Mouse (Mus musculus): ENCODE results near the gene Prkce. TPM values are rescaled to one million over a fixed set of nuclear protein-coding genes. Genes with fewer than 3 reads are reported as not detected.

The Prkce gene
- total and polyA plus RNA-seq, 3 experiments: 2.0 to 6.1 (median 2.7) TPM

- TF ChIP-seq GATA2 (IDR thresholded peaks at IDR 0.05; ENCODE audit: borderline replicate concordance, low read depth, low read length) (no peak), POLR2AphosphoS5 (IDR thresholded peaks at IDR 0.05; ENCODE audit: insufficient replicate concordance, low read depth, low read length) (no peak), GATA1 (IDR thresholded peaks at IDR 0.05; ENCODE audit: borderline replicate concordance, low read length) (no peak), TAL1 (conservative IDR thresholded peaks at IDR 0.05; ENCODE audit: low read depth, low read length) (no peak), CTCF (IDR thresholded peaks at IDR 0.05; ENCODE audit: low read depth, low read length) (no peak)
- no peaks in the 10 kb centered on the region for H3K36me3 ChIP-seq (replicated peaks)
- H3K27me3 ChIP-seq (ENCODE audit: insufficient read depth, low read length): no peaks in the 10 kb centered on the region
- no peak for DNase-seq (ENCODE audit: low spot score)
- peaks cover 17% of the 10 kb centered on the region for H3K9me3 ChIP-seq (replicated peaks)
- H3K4me1 ChIP-seq (ENCODE audit: insufficient read depth, low read depth, low read length): no peaks in the 10 kb centered on the region
- ATAC-seq (ENCODE audit: extremely low read depth, insufficient number of reproducible peaks, low FRiP score, poor library complexity, severe bottlenecking): no peak
- H3K4me3 ChIP-seq (ENCODE audit: low read depth, low read length): no peak overlapping the region
Measured at GRCm38 (mm10) chr17:86595526-86595925, 427.9 kb downstream of the Prkce start.

DNA sequence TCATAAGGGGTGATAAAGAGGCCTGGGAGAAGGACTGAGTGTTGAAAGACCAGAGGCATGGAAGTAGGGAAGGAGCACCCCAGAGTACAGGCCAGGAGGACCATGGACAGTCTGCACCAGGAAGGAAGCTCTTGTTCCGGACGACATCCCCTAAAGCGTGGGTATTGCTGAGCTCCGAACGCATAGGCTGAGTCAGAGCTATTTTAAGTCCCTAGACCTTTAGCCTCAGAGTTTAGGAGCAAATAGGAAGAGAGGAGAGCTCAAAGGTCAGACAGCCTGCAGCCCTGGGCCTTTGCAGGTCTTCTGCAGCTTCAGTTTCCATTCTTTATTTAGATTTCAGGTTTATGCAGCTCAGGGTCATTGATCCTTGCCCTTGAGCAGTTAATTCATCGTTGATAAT lies 433.5 kb downstream of the Prkce start:
- no peak for TF ChIP-seq GATA1 (IDR thresholded peaks at IDR 0.05; ENCODE audit: borderline replicate concordance, low read length)
- no peak for TF ChIP-seq TAL1 (conservative IDR thresholded peaks at IDR 0.05; ENCODE audit: low read depth, low read length)
- TF ChIP-seq GATA2 (IDR thresholded peaks at IDR 0.05; ENCODE audit: borderline replicate concordance, low read depth, low read length): no peak
- TF ChIP-seq POLR2AphosphoS5 (IDR thresholded peaks at IDR 0.05; ENCODE audit: insufficient replicate concordance, low read depth, low read length): no peak
- TF ChIP-seq CTCF (IDR thresholded peaks at IDR 0.05; ENCODE audit: low read depth, low read length): no peak
- no peaks in the 10 kb centered on the region for H3K4me1 ChIP-seq (ENCODE audit: insufficient read depth, low read depth, low read length)
- H3K4me3 ChIP-seq (ENCODE audit: low read depth, low read length): no peak overlapping the region
- ATAC-seq (ENCODE audit: extremely low read depth, insufficient number of reproducible peaks, low FRiP score, poor library complexity, severe bottlenecking) (no peak), DNase-seq (ENCODE audit: low spot score) (no peak)
- H3K9me3 ChIP-seq (replicated peaks): peaks cover 24% of the 10 kb centered on the region
- H3K36me3 ChIP-seq (replicated peaks): no peaks in the 10 kb centered on the region
- H3K27me3 ChIP-seq (ENCODE audit: insufficient read depth, low read length): no peaks in the 10 kb centered on the region

DNA sequence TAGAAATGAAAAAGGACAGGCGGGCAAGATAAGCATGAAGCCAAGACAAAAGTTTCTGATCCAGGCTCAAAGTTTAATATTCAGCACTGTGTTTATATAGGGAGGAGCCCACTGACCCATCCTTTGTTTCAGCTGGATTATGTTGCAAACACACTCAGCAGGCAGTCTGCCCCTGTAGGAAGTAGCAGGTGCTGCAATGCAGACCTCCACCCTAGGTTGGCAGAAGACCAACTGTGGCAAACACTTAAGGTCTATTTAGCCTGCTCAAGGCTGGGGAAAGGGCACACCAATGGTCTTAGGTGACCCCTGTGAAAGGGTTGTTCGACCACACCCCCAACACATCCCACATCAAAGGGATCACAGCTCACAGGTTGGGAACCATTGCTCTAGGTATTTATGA lies 434.3 kb downstream of the Prkce start:
- TF ChIP-seq POLR2AphosphoS5 (IDR thresholded peaks at IDR 0.05; ENCODE audit: insufficient replicate concordance, low read depth, low read length) (no peak), CTCF (IDR thresholded peaks at IDR 0.05; ENCODE audit: low read depth, low read length) (no peak), GATA1 (IDR thresholded peaks at IDR 0.05; ENCODE audit: borderline replicate concordance, low read length) (no peak), GATA2 (IDR thresholded peaks at IDR 0.05; ENCODE audit: borderline replicate concordance, low read depth, low read length) (no peak), TAL1 (conservative IDR thresholded peaks at IDR 0.05; ENCODE audit: low read depth, low read length) (no peak)
- no peaks in the 10 kb centered on the region for H3K36me3 ChIP-seq (replicated peaks)
- H3K4me3 ChIP-seq (ENCODE audit: low read depth, low read length): no peak overlapping the region
- no peaks in the 10 kb centered on the region for H3K4me1 ChIP-seq (ENCODE audit: insufficient read depth, low read depth, low read length)
- no peaks in the 10 kb centered on the region for H3K27me3 ChIP-seq (ENCODE audit: insufficient read depth, low read length)
- no peak for ATAC-seq (ENCODE audit: extremely low read depth, insufficient number of reproducible peaks, low FRiP score, poor library complexity, severe bottlenecking)
- peaks cover 26% of the 10 kb centered on the region for H3K9me3 ChIP-seq (replicated peaks)
- DNase-seq (ENCODE audit: low spot score): no peak

- Histone ChIP-seq H3K4me3 (ENCODE audit: low read depth, low read length) (no peak overlapping the region), H3K4me1 (ENCODE audit: insufficient read depth, low read depth, low read length) (no peaks in the 10 kb centered on the region), H3K36me3 (replicated peaks) (no peaks in the 10 kb centered on the region), H3K27me3 (ENCODE audit: insufficient read depth, low read length) (no peaks in the 10 kb centered on the region), H3K9me3 (replicated peaks) (peaks cover 30% of the 10 kb centered on the region)
- ATAC-seq (ENCODE audit: extremely low read depth, insufficient number of reproducible peaks, low FRiP score, poor library complexity, severe bottlenecking): no peak
- DNase-seq (ENCODE audit: low spot score): no peak
- TF ChIP-seq POLR2AphosphoS5 (IDR thresholded peaks at IDR 0.05; ENCODE audit: insufficient replicate concordance, low read depth, low read length) (no peak), CTCF (IDR thresholded peaks at IDR 0.05; ENCODE audit: low read depth, low read length) (no peak), GATA1 (IDR thresholded peaks at IDR 0.05; ENCODE audit: borderline replicate concordance, low read length) (no peak), GATA2 (IDR thresholded peaks at IDR 0.05; ENCODE audit: borderline replicate concordance, low read depth, low read length) (no peak), TAL1 (conservative IDR thresholded peaks at IDR 0.05; ENCODE audit: low read depth, low read length) (no peak)
Measured at GRCm38 (mm10) chr17:86603848-86604444, 436.4 kb downstream of the Prkce start.

DNA sequence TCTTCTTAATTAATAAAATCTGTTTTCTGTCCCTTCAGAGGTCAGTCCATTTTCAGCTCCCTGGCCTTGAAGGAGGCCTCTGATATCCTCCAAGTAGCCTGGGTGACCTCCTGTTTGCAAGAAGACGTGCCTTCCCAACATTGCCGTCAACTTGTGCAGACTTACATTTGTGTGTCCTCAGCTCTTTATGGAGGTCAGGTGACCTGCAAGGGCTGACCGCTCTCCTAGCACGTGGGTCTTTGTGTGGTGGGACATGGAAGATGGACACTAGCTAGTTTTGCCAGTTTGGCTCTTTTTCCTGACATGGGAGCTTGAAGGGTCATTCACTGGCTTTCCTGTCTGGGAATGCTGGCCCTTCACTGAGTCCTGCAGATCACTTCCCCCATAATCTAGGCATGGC lies 440.4 kb downstream of the Prkce start:
- ATAC-seq (ENCODE audit: extremely low read depth, insufficient number of reproducible peaks, low FRiP score, poor library complexity, severe bottlenecking): no peak
- TF ChIP-seq POLR2AphosphoS5 (IDR thresholded peaks at IDR 0.05; ENCODE audit: insufficient replicate concordance, low read depth, low read length) (no peak), GATA2 (IDR thresholded peaks at IDR 0.05; ENCODE audit: borderline replicate concordance, low read depth, low read length) (no peak), CTCF (IDR thresholded peaks at IDR 0.05; ENCODE audit: low read depth, low read length) (no peak), GATA1 (IDR thresholded peaks at IDR 0.05; ENCODE audit: borderline replicate concordance, low read length) (no peak), TAL1 (conservative IDR thresholded peaks at IDR 0.05; ENCODE audit: low read depth, low read length) (no peak)

GRCm38 (mm10) chr17:86610271-86610969 lies 442.8 kb downstream of the Prkce start:
- no peak for DNase-seq (ENCODE audit: low spot score)
- TF ChIP-seq GATA1 (IDR thresholded peaks at IDR 0.05; ENCODE audit: borderline replicate concordance, low read length): no peak
- Histone ChIP-seq H3K4me3 (ENCODE audit: low read depth, low read length) (no peak overlapping the region), H3K27me3 (ENCODE audit: insufficient read depth, low read length) (no peaks in the 10 kb centered on the region), H3K36me3 (replicated peaks) (no peaks in the 10 kb centered on the region), H3K9me3 (replicated peaks) (peaks cover 28% of the 10 kb centered on the region), H3K4me1 (ENCODE audit: insufficient read depth, low read depth, low read length) (no peaks in the 10 kb centered on the region)
- ATAC-seq (ENCODE audit: extremely low read depth, insufficient number of reproducible peaks, low FRiP score, poor library complexity, severe bottlenecking): no peak

More for the DNA sequence above, 440.4 kb downstream of the Prkce start:
- Histone ChIP-seq H3K36me3 (replicated peaks) (no peaks in the 10 kb centered on the region), H3K4me3 (ENCODE audit: low read depth, low read length) (no peak overlapping the region), H3K4me1 (ENCODE audit: insufficient read depth, low read depth, low read length) (no peaks in the 10 kb centered on the region), H3K27me3 (ENCODE audit: insufficient read depth, low read length) (no peaks in the 10 kb centered on the region), H3K9me3 (replicated peaks) (peaks cover 21% of the 10 kb centered on the region)
- no peak for DNase-seq (ENCODE audit: low spot score)

Data from G1E (cell line).